Mouse (Mus musculus) forebrain, embryonic 11.5 days (tissue): ENCODE results near the gene Dpf2. TPM values are rescaled to one million over a fixed set of nuclear protein-coding genes. Genes with fewer than 3 reads are reported as not detected.

Experiments used
- ATAC-seq: fragments of 200-750 bp; cut with Nextera tagmentation; replicated peaks from 2 replicates; pipeline ENCODE4 v1.8.0; 2017; ENCODE audit warnings: moderate TSS enrichment; ENCODE audit not compliant: low FRiP score
- DNase-seq: peaks from one replicate; pipeline ENCODE4 v3.0.0-alpha.2; 2017; ENCODE audit warnings: low spot score
- H3K27ac ChIP-seq: fragments of 300-500 bp; sonication (generic); 2 replicates; pipeline ENCODE4 v1.5.1; 2014; ENCODE audit warnings: low read depth, low read length
- H3K27me3 ChIP-seq: fragments of 300-500 bp; sonication (generic); 2 replicates; pipeline ENCODE4 v1.6.1; 2014; ENCODE audit warnings: mild to moderate bottlenecking, low read length, mixed read lengths; ENCODE audit not compliant: control insufficient read depth, insufficient read depth
- H3K36me3 ChIP-seq: fragments of 300-500 bp; sonication (generic); 2 replicates; pipeline ENCODE4 v1.6.1; 2014; ENCODE audit warnings: mild to moderate bottlenecking, low read length, moderate library complexity, mixed read lengths; ENCODE audit not compliant: control insufficient read depth, insufficient read depth
- H3K4me1 ChIP-seq: fragments of 300-500 bp; sonication (generic); replicated peaks from 2 replicates; pipeline ENCODE4 v1.6.1; 2014; ENCODE audit warnings: low read length, mixed read lengths; ENCODE audit not compliant: control insufficient read depth, insufficient read depth
- H3K4me2 ChIP-seq: fragments of 300-500 bp; sonication (generic); 2 replicates; pipeline ENCODE4 v1.6.1; 2014; ENCODE audit warnings: low read depth, mild to moderate bottlenecking, low read length, moderate library complexity, mixed read lengths; ENCODE audit not compliant: severe bottlenecking
- H3K4me3 ChIP-seq: fragments of 300-500 bp; sonication (generic); 2 replicates; pipeline ENCODE4 v1.5.1; 2014; ENCODE audit warnings: low read depth, low read length
- H3K9ac ChIP-seq: fragments of 300-500 bp; sonication (generic); 2 replicates; pipeline ENCODE4 v1.6.1; 2014; ENCODE audit warnings: low read length
- H3K9me3 ChIP-seq: fragments of 300-500 bp; sonication (generic); 2 replicates; pipeline ENCODE4 v1.6.1; 2016; ENCODE audit warnings: low read length, mixed read lengths; ENCODE audit not compliant: control insufficient read depth
- WGBS: fragments of 180-500 bp; shearing (Covaris S2); extraction: QIAGEN DNeasy Blood & Tissue Kit; methylation state at CpG from one replicate; pipeline ENCODE4 v1.1.7; 2014; 5-methylcytosine and 5-hydroxymethylcytosine counted together
- polyA plus RNA-seq: library from polyadenylated mRNA; unstranded; fragments of >200 nt; fragmentation: Nextera tagmentation; extraction: Ambion mirVana; gene quantifications from 2 replicates; pipeline ENCODE4 v1.2.1, GENCODE M21; 2014

The Dpf2 gene
- polyA plus RNA-seq, 1 experiment from 2014 or later: 232 TPM

DNA sequence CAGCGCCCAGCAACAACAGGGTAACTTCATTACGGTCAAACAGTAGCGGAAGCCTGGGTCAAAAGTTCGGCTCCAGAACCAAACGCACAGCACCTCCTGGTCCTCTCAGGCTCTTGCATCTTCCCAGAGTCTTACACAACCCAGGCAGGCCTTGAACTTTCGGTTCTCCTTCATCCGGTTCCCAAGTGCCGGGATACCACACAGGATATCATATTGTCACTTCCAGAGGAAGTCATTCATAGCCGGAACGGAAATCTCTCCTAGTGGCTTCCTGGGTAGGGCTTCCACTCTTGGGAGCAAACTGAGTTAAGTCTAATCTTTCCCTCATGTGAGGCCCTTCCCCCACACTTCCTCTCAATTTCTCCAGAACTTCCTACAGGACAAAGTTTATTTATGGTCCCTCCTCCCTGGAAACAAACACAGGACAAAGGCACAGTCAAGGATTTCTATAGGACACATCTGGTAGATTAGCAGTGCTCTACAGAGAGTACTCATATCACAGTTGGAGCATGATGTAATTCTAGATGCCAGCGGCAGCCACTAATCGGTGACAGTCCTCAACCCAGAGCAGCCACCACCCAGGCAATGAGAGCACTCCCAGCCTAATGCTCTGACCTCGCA is 39.4 kb upstream of the Dpf2 start:
- Histone ChIP-seq H3K4me2 (no peak overlapping the region), H3K9ac (no peak overlapping the region), H3K36me3 (peaks cover 10% of the 10 kb centered on the region; the same call in 1 of the 2 replicates), H3K4me3 (no peak overlapping the region), H3K4me1 (no peaks in the 10 kb centered on the region), H3K9me3 (no peaks in the 10 kb centered on the region), H3K27me3 (no peaks in the 10 kb centered on the region), H3K27ac (no peak overlapping the region)
- WGBS: 86% methylated on average over 13 of the region's 13 CpGs
- no peak for DNase-seq
- ATAC-seq: no peak

DNA sequence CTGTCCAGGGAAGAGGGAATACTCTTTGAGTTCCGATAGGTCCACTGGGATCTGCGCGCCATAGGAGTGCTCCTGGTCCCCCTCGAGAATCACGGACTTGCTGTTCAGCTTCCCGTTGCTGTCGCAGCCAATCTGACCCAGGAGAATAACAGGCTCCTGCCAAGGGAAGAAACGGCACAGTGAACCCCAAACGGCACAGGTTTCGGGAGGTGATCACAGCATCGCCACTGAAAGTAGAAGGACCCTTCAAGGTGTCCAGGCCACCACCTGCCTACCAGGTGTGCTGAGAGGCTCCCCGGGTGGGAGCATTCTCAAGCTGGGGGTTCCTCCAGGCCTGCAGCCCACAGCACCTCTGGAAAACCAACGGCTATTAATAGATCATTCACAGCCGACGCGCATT is 38.8 kb upstream of the Dpf2 start:
- ATAC-seq (no peak), DNase-seq (no peak)
- 92% methylated on average over 16 of the region's 16 CpGs for WGBS
- Histone ChIP-seq H3K27me3 (no peaks in the 10 kb centered on the region), H3K4me2 (no peak overlapping the region), H3K4me3 (no peak overlapping the region), H3K4me1 (no peaks in the 10 kb centered on the region), H3K9ac (no peak overlapping the region), H3K27ac (no peak overlapping the region), H3K9me3 (no peaks in the 10 kb centered on the region), H3K36me3 (peaks cover 10% of the 10 kb centered on the region; the same call in 1 of the 2 replicates)

DNA sequence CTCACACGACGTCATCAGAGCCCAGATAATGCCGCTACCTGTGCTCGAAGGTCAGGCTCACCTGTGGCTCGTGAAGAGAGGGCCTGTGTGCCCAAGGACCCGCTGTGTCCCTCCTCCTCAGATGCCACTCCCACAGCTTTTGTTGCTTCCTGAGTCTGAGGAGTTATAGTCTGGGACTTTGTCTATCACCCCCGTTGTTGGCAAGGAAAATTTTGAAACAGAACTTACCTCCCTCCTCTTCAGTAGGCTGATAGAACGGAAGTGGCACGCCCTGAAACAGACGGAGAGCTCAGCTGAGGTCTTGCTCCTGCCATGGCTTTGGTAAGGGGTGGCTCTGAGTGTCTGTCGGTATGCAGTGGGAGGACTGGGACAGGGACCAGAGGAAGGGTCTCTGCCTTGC is 37.4 kb upstream of the Dpf2 start:
- H3K36me3 ChIP-seq: peaks cover 10% of the 10 kb centered on the region; the same call in 1 of the 2 replicates
- ATAC-seq (no peak), DNase-seq (no peak)
- no peaks in the 10 kb centered on the region for H3K9me3 ChIP-seq
- H3K27me3 ChIP-seq: no peaks in the 10 kb centered on the region
- H3K27ac ChIP-seq: no peak overlapping the region
- no peaks in the 10 kb centered on the region for H3K4me1 ChIP-seq
- 95% methylated on average over 11 of the region's 11 CpGs for WGBS
- no peak overlapping the region for H3K9ac ChIP-seq
- no peak overlapping the region for H3K4me3 ChIP-seq
- H3K4me2 ChIP-seq: no peak overlapping the region

DNA sequence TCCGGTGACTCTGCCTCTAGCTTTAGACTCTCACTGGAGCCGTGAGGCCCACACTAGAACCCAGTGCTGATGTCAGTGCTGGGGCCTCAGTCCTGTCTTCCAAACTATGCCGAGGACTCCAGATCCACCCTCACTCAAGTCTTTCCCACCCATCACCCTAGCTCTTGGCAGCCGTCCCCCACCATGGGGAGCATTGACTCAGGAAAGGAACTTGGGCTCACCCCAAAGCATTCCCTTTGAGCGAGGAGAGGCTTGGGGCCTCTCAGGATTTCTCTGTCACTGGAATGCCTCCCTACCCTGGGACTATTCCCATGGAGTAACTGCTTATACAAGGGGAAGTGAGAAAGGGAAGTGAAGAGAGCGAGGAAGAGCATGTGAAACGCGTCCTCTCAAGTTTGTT is 33.1 kb upstream of the Dpf2 start:
- DNase-seq (no peak), ATAC-seq (no peak)
- Histone ChIP-seq H3K36me3 (peaks cover 2% of the 10 kb centered on the region; the same call in 1 of the 2 replicates), H3K27me3 (no peaks in the 10 kb centered on the region), H3K27ac (no peak overlapping the region), H3K9me3 (no peaks in the 10 kb centered on the region), H3K4me2 (no peak overlapping the region), H3K4me3 (no peak overlapping the region), H3K9ac (no peak overlapping the region), H3K4me1 (no peaks in the 10 kb centered on the region)
- 90% methylated on average over 8 of the region's 8 CpGs for WGBS

DNA sequence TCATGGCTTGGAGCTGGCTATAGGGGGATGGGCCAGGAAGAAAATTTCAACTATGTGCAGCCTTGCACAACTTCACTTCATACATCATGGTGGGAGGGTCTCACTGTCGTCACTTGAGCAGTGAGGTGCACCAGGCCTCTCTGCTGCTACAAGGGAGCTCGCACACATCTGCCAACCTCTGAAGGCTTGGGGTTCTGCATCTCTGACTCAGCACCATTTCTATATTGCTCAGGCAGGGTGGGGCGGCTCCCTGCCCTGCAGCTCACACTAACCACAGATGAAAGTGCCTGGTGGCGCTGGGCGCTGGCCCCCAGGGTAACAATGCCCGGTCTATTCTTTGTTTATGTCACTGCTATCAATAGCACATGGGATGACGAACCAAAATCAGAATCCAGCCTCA is 32.2 kb upstream of the Dpf2 start:
- 88% methylated on average over 7 of the region's 7 CpGs for WGBS
- H3K4me1 ChIP-seq: no peaks in the 10 kb centered on the region
- no peak overlapping the region for H3K9ac ChIP-seq
- H3K9me3 ChIP-seq: no peaks in the 10 kb centered on the region
- ATAC-seq (no peak), DNase-seq (no peak)
- no peaks in the 10 kb centered on the region for H3K27me3 ChIP-seq
- no peak overlapping the region for H3K4me2 ChIP-seq
- H3K4me3 ChIP-seq: no peak overlapping the region
- no peak overlapping the region for H3K27ac ChIP-seq
- H3K36me3 ChIP-seq: peaks cover 2% of the 10 kb centered on the region

DNA sequence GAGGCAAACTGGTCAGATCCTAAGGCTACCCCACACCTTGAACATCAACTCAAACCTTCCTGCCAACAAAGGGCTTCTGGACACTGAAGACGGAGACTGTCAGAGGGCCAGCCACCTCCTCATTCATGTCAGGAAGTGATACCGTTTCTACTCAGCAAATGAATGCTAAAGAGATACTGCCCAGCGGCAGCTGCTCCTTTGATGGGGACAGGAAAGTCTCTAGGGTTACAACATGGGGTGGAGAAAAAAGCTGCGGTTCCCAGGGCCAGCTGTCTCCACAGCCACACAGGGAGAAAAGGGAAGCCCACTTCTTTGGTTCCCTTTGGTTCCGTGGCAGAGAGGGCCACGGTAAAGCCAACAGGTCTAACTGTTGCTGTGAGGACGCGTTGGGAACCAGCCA is 31.3 kb upstream of the Dpf2 start:
- Histone ChIP-seq H3K27me3 (no peaks in the 10 kb centered on the region), H3K4me1 (no peaks in the 10 kb centered on the region), H3K36me3 (peaks cover 6% of the 10 kb centered on the region), H3K9me3 (no peaks in the 10 kb centered on the region), H3K4me2 (no peak overlapping the region), H3K9ac (no peak overlapping the region), H3K4me3 (no peak overlapping the region), H3K27ac (no peak overlapping the region)
- 90% methylated on average over 8 of the region's 8 CpGs for WGBS
- ATAC-seq: no peak
- DNase-seq: no peak

DNA sequence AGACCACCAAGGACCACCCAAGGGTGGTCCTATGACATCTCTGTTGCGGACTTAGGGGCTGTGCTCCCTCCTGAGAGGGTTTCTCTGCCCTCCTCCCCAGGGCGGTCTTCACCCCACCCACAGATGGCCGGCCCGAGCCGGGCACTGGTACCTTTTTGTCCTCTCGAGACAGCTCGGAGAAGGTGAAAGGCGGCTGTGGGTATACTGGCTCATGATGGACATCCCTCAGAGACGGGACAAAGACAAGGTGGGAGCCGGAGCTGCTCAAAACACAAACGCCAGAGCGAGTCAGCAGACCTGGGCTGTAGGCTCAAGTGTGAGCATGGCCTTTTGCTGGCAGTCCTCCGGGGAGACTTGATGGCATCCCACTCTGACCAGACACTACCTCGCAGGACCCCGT is 30.6 kb upstream of the Dpf2 start:
- peaks cover 6% of the 10 kb centered on the region for H3K36me3 ChIP-seq
- ATAC-seq (no peak), DNase-seq (no peak)
- no peak overlapping the region for H3K4me3 ChIP-seq
- 93% methylated on average over 15 of the region's 15 CpGs for WGBS
- H3K27me3 ChIP-seq: no peaks in the 10 kb centered on the region
- H3K4me2 ChIP-seq: no peak overlapping the region
- H3K9ac ChIP-seq: no peak overlapping the region
- no peaks in the 10 kb centered on the region for H3K9me3 ChIP-seq
- H3K4me1 ChIP-seq: no peaks in the 10 kb centered on the region
- no peak overlapping the region for H3K27ac ChIP-seq

DNA sequence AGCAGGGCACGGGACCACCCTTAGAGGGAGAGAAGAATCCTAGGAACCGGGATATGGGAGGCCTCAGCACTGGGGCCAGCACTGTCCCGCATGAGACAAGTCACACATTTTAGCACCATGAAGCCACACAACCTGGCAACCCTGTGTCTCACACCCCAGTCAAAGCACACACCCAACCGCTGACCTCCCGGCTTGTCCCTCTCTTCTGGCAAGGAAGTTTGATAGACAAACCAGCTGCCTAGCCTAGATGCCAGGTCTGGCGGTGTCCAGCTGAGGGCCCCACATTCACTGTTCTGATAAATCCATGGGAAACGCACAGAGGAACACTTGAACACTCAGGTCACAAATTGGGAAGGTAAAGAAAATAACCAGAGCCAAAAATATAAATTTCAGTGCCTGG is 29.8 kb upstream of the Dpf2 start:
- H3K4me3 ChIP-seq: no peak overlapping the region
- no peak for DNase-seq
- no peaks in the 10 kb centered on the region for H3K9me3 ChIP-seq
- H3K27me3 ChIP-seq: no peaks in the 10 kb centered on the region
- no peak overlapping the region for H3K27ac ChIP-seq
- WGBS: 92% methylated on average over 7 of the region's 7 CpGs
- ATAC-seq: no peak
- no peak overlapping the region for H3K9ac ChIP-seq
- no peak overlapping the region for H3K4me2 ChIP-seq
- peaks cover 6% of the 10 kb centered on the region for H3K36me3 ChIP-seq
- 0 out of 2 replicates have a peak, but pooled peaks cover 2% of the 10 kb centered on the region for H3K4me1 ChIP-seq

DNA sequence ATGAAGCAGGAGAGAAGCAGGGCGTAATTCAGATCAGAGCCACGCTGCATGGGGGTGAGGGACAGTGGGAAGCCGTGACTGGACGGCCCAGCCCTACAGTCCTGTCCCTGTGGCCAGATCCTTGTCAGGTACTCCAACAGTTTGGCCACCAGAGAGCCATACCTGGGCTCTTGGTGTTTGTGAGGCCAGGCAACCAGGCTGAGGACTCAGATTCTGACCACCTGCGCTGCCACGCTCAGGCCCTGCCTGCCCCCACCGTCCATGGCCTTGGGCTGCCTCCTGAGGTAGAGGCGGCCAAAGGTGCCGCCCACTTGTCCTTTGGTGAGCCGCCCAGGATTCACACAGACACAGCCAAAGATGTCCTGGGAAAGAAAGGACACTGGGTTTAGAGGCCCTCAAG is 27.8 kb upstream of the Dpf2 start:
- H3K4me1 ChIP-seq: 0 out of 2 replicates have a peak, but pooled peaks cover 2% of the 10 kb centered on the region
- H3K4me2 ChIP-seq: no peak overlapping the region
- H3K27ac ChIP-seq: no peak overlapping the region
- H3K27me3 ChIP-seq: no peaks in the 10 kb centered on the region
- no peak for ATAC-seq
- H3K4me3 ChIP-seq: no peak overlapping the region
- no peak for DNase-seq
- no peaks in the 10 kb centered on the region for H3K9me3 ChIP-seq
- no peak overlapping the region for H3K9ac ChIP-seq
- 91% methylated on average over 10 of the region's 10 CpGs for WGBS
- H3K36me3 ChIP-seq: peaks cover 6% of the 10 kb centered on the region; the same call in 1 of the 2 replicates
